Mouse (Mus musculus): Measurements from ENCODE around the gene Irf4. TPM values are rescaled to one million over a fixed set of nuclear protein-coding genes. Genes with fewer than 3 reads are reported as not detected.

The Irf4 gene
- 12.2 TPM for polyA plus RNA-seq (2017; shearing (Covaris generic))

DNA sequence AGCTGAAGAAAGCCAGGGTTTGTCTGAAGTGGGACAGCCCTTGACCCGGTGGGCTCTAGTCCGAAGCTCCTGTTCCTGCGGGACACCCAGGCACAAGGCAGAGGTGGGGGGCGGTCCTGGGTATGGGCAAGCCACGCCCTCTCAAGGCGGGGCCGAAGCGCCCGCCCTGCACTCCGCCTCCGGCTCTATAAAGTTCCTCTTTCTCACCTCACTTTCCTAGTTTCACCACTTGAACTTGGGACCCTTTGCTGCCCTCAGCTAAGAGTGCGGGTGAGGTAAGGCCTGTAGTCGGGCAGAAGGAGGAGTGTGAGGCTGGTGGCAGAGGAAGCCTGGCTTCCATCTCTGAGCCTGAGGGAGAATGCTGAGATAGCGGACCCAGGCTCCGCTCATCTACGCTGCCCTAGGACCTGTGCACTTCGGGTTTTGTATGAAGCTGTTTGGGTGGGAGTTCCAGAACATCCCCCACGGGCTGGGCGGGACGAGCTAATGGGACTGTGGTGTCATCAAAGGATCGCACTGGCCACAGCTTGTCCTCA lies at the start of gene Irf4:
TSS of gene Irf4 (plus strand) at position 206 of the 536 bp plus-strand sequence.

Other genes with a start within 250 kb of the Irf4 start
- 173 TPM for gene Uqcrfs1, start 203.9 kb upstream of the Irf4 start, polyA plus RNA-seq (2017; shearing (Covaris generic))
- gene Dusp22, start 89.2 kb upstream of the Irf4 start, polyA plus RNA-seq (2017; shearing (Covaris generic)), result 1.9 TPM
- gene Hus1b, start 198.5 kb downstream of the Irf4 start, polyA plus RNA-seq (2017; shearing (Covaris generic)), result 0.68 TPM
- 69.0 TPM for gene Exoc2, start 224.9 kb downstream of the Irf4 start, polyA plus RNA-seq (2017; shearing (Covaris generic))
- not detected for gene Gm5447, start 225.0 kb downstream of the Irf4 start, polyA plus RNA-seq (2017; shearing (Covaris generic))

Measured in naive thymus-derived CD4-positive, alpha-beta T cell, adult 5 months (primary cell).